Mouse (Mus musculus) forebrain, embryonic 15.5 days (tissue): ENCODE results near the gene Tcf19. TPM values are rescaled to one million over a fixed set of nuclear protein-coding genes. Genes with fewer than 3 reads are reported as not detected.
A peak's percentile ranks its signal among the peaks of the same experiment; 100 is the strongest.

Experiments
- ATAC-seq: fragments of 200-750 bp; cut with Nextera tagmentation; replicated peaks from 2 replicates; pipeline ENCODE4 v1.8.0; 2017; ENCODE audit warnings: mild to moderate bottlenecking, moderate TSS enrichment, moderate library complexity
- H3K27ac ChIP-seq: fragments of 300-500 bp; sonication (generic); replicated peaks from 2 replicates; pipeline ENCODE4 v1.5.1; 2015; ENCODE audit warnings: mild to moderate bottlenecking, inconsistent platforms
- H3K27me3 ChIP-seq: fragments of 300-500 bp; sonication (generic); 2 replicates; pipeline ENCODE4 v1.6.1; 2015; ENCODE audit warnings: inconsistent platforms
- H3K36me3 ChIP-seq: fragments of 300-500 bp; sonication (generic); 2 replicates; pipeline ENCODE4 v1.6.1; 2015; ENCODE audit warnings: mild to moderate bottlenecking, inconsistent platforms
- H3K4me1 ChIP-seq: fragments of 300-500 bp; sonication (generic); 2 replicates; pipeline ENCODE4 v1.6.1; 2015; ENCODE audit warnings: inconsistent platforms
- H3K4me2 ChIP-seq: fragments of 300-500 bp; sonication (generic); replicated peaks from 2 replicates; pipeline ENCODE4 v1.6.1; 2015; ENCODE audit warnings: mild to moderate bottlenecking, inconsistent platforms
- H3K4me3 ChIP-seq: fragments of 300-500 bp; sonication (generic); 2 replicates; pipeline ENCODE4 v1.5.1; 2015; ENCODE audit warnings: mild to moderate bottlenecking, inconsistent platforms
- H3K9ac ChIP-seq: fragments of 300-500 bp; sonication (generic); replicated peaks from 2 replicates; pipeline ENCODE4 v1.6.1; 2015; ENCODE audit warnings: mild to moderate bottlenecking, inconsistent platforms
- H3K9me3 ChIP-seq: fragments of 300-500 bp; sonication (generic); 2 replicates; pipeline ENCODE4 v1.6.1; 2016; ENCODE audit warnings: inconsistent platforms
- WGBS: fragments of 180-500 bp; shearing (Covaris S2); methylation state at CpG from one replicate; pipeline ENCODE4 v1.1.7; 2015; ENCODE audit warnings: mixed read lengths; 5-methylcytosine and 5-hydroxymethylcytosine counted together
- polyA plus RNA-seq: library from polyadenylated mRNA; unstranded; fragments of >200 nt; fragmentation: Nextera tagmentation; extraction: Ambion mirVana; gene quantifications from 2 replicates; pipeline ENCODE4 v1.2.1, GENCODE M21; 2015

The Tcf19 gene
- polyA plus RNA-seq, 1 experiment from 2014 or later, result 36.9 TPM

GRCm38 (mm10) chr17:35548636-35549035 lies 32.0 kb upstream of the Tcf19 start:
- no peak overlapping the region for H3K4me2 ChIP-seq
- H3K9me3 ChIP-seq, result no peaks in the 10 kb centered on the region
- H3K4me1 ChIP-seq, result peaks cover 8% of the 10 kb centered on the region; the same call in 1 of the 2 replicates
- H3K27ac ChIP-seq, result no peak overlapping the region
- H3K36me3 ChIP-seq, result no peaks in the 10 kb centered on the region
- H3K9ac ChIP-seq, result no peak overlapping the region
- WGBS, result 14% methylated on average over 5 of the region's 5 CpGs
- no peaks in the 10 kb centered on the region for H3K27me3 ChIP-seq
- no peak overlapping the region for H3K4me3 ChIP-seq
- no peak for ATAC-seq

GRCm38 (mm10) chr17:35547465-35547864 lies 30.8 kb upstream of the Tcf19 start:
- Histone ChIP-seq H3K9me3 (no peaks in the 10 kb centered on the region), H3K4me2 (no peak overlapping the region), H3K27me3 (no peaks in the 10 kb centered on the region), H3K36me3 (no peaks in the 10 kb centered on the region), H3K4me3 (no peak overlapping the region), H3K4me1 (peaks cover 11% of the 10 kb centered on the region; the same call in 1 of the 2 replicates), H3K9ac (no peak overlapping the region), H3K27ac (no peak overlapping the region)
- 53% methylated on average over 2 of the region's 2 CpGs for whole genome bisulfite sequencing
- ATAC-seq, result no peak

GRCm38 (mm10) chr17:35544680-35545079 lies 28.1 kb upstream of the Tcf19 start:
- Histone ChIP-seq H3K36me3 (no peaks in the 10 kb centered on the region), H3K27me3 (no peaks in the 10 kb centered on the region), H3K4me1 (peaks cover 8% of the 10 kb centered on the region; the same call in 1 of the 2 replicates), H3K9ac (no peak overlapping the region), H3K27ac (no peak overlapping the region), H3K4me2 (no peak overlapping the region), H3K9me3 (no peaks in the 10 kb centered on the region), H3K4me3 (no peak overlapping the region)
- WGBS, result 35% methylated on average over 6 of the region's 6 CpGs
- ATAC-seq, result 0 out of 2 replicates have a peak, but pooled peaks have one; percentile 42

- Histone ChIP-seq H3K4me3 (no peak overlapping the region), H3K36me3 (no peaks in the 10 kb centered on the region), H3K27ac (no peak overlapping the region), H3K4me1 (0 out of 2 replicates have a peak, but pooled peaks cover 3% of the 10 kb centered on the region), H3K4me2 (no peak overlapping the region), H3K9ac (no peak overlapping the region), H3K27me3 (no peaks in the 10 kb centered on the region), H3K9me3 (no peaks in the 10 kb centered on the region)
- no peak for ATAC-seq
- WGBS, result 88% methylated on average over 6 of the region's 6 CpGs
Measured at GRCm38 (mm10) chr17:35544001-35544400, 27.4 kb upstream of the Tcf19 start.

- 37% methylated on average over 14 of the region's 14 CpGs for WGBS
- H3K4me3 ChIP-seq, result no peak overlapping the region
- no peak overlapping the region for H3K27ac ChIP-seq
- H3K9me3 ChIP-seq, result no peaks in the 10 kb centered on the region
- no peak overlapping the region for H3K9ac ChIP-seq
- 0 out of 2 replicates have a peak, but pooled peaks cover 3% of the 10 kb centered on the region for H3K4me1 ChIP-seq
- H3K27me3 ChIP-seq, result no peaks in the 10 kb centered on the region
- no peaks in the 10 kb centered on the region for H3K36me3 ChIP-seq
- no peak overlapping the region for H3K4me2 ChIP-seq
- ATAC-seq, result no peak
Measured at GRCm38 (mm10) chr17:35543412-35543861, 26.8 kb upstream of the Tcf19 start.

- Histone ChIP-seq H3K4me3 (no peak overlapping the region), H3K4me2 (no peak overlapping the region), H3K36me3 (no peaks in the 10 kb centered on the region), H3K27me3 (no peaks in the 10 kb centered on the region), H3K9me3 (no peaks in the 10 kb centered on the region), H3K4me1 (0 out of 2 replicates have a peak, but pooled peaks cover 3% of the 10 kb centered on the region), H3K9ac (no peak overlapping the region), H3K27ac (no peak overlapping the region)
- ATAC-seq, result no peak
- 73% methylated on average over 15 of the region's 15 CpGs for WGBS
Measured at GRCm38 (mm10) chr17:35542761-35543411, 26.3 kb upstream of the Tcf19 start.

GRCm38 (mm10) chr17:35539540-35539939 lies 22.9 kb upstream of the Tcf19 start:
- H3K9me3 ChIP-seq, result no peaks in the 10 kb centered on the region

GRCm38 (mm10) chr17:35538476-35538875 lies 21.9 kb upstream of the Tcf19 start:
- Histone ChIP-seq H3K4me3 (no peak overlapping the region), H3K4me2 (no peak overlapping the region)
- WGBS, result 86% methylated on average over 1 of the region's 1 CpGs

More at GRCm38 (mm10) chr17:35539540-35539939, 22.9 kb upstream of the Tcf19 start:
- ATAC-seq, result no peak
- Histone ChIP-seq H3K27me3 (no peaks in the 10 kb centered on the region), H3K9ac (no peak overlapping the region), H3K36me3 (no peaks in the 10 kb centered on the region), H3K4me2 (no peak overlapping the region), H3K27ac (no peak overlapping the region), H3K4me1 (0 out of 2 replicates have a peak, but pooled peaks cover 3% of the 10 kb centered on the region), H3K4me3 (no peak overlapping the region)
- 60% methylated on average over 10 of the region's 10 CpGs for WGBS

GRCm38 (mm10) chr17:35537421-35537820 lies 20.8 kb upstream of the Tcf19 start:
- ATAC-seq, result no peak

More at GRCm38 (mm10) chr17:35538476-35538875, 21.9 kb upstream of the Tcf19 start:
- no peaks in the 10 kb centered on the region for H3K9me3 ChIP-seq
- no peak overlapping the region for H3K27ac ChIP-seq
- H3K4me1 ChIP-seq, result 0 out of 2 replicates have a peak, but pooled peaks cover 3% of the 10 kb centered on the region
- no peak for ATAC-seq
- H3K36me3 ChIP-seq, result no peaks in the 10 kb centered on the region
- H3K27me3 ChIP-seq, result no peaks in the 10 kb centered on the region
- H3K9ac ChIP-seq, result no peak overlapping the region

GRCm38 (mm10) chr17:35534343-35534742 lies 17.7 kb upstream of the Tcf19 start:
- Histone ChIP-seq H3K4me2 (no peak overlapping the region), H3K27me3 (no peaks in the 10 kb centered on the region), H3K9me3 (no peaks in the 10 kb centered on the region), H3K27ac (no peak overlapping the region), H3K9ac (no peak overlapping the region), H3K36me3 (no peaks in the 10 kb centered on the region), H3K4me1 (no peaks in the 10 kb centered on the region), H3K4me3 (no peak overlapping the region)
- 11% methylated on average over 6 of the region's 6 CpGs for WGBS
- peak; percentile 58; the same call in 1 of the 2 replicates for ATAC-seq

More at GRCm38 (mm10) chr17:35537421-35537820, 20.8 kb upstream of the Tcf19 start:
- H3K9me3 ChIP-seq, result no peaks in the 10 kb centered on the region
- no peak overlapping the region for H3K27ac ChIP-seq
- H3K27me3 ChIP-seq, result no peaks in the 10 kb centered on the region
- no peak overlapping the region for H3K4me3 ChIP-seq
- 91% methylated on average over 4 of the region's 4 CpGs for WGBS
- no peaks in the 10 kb centered on the region for H3K4me1 ChIP-seq
- H3K36me3 ChIP-seq, result no peaks in the 10 kb centered on the region
- no peak overlapping the region for H3K9ac ChIP-seq
- H3K4me2 ChIP-seq, result no peak overlapping the region

- 60% methylated on average over 4 of the region's 7 CpGs for WGBS
- no peak within 1 kb of the TSS for H3K4me2 ChIP-seq
- H3K27me3 ChIP-seq, result no peaks in the 10 kb centered on the region
- no peaks in the 10 kb centered on the region for H3K4me1 ChIP-seq
- H3K27ac ChIP-seq, result no peak within 1 kb of the TSS
- no peak within 1 kb of the TSS for H3K9ac ChIP-seq
- no peak for ATAC-seq
- H3K4me3 ChIP-seq, result no peak within 1 kb of the TSS
- H3K9me3 ChIP-seq, result no peaks in the 10 kb centered on the region
- no peaks in the 10 kb centered on the region for H3K36me3 ChIP-seq
Measured at GRCm38 (mm10) chr17:35532901-35533300, 16.3 kb upstream of the Tcf19 start, which contains the start of gene Psors1c2. Gene Psors1c2, plus strand, starts transcription at chr17:35533201.

- no peaks in the 10 kb centered on the region for H3K27me3 ChIP-seq
- H3K9ac ChIP-seq, result no peak overlapping the region
- no peak overlapping the region for H3K4me3 ChIP-seq
- no peak overlapping the region for H3K27ac ChIP-seq
- 25% methylated on average over 3 of the region's 3 CpGs for WGBS
- no peaks in the 10 kb centered on the region for H3K9me3 ChIP-seq
- H3K4me2 ChIP-seq, result no peak overlapping the region
- no peak for ATAC-seq
- no peaks in the 10 kb centered on the region for H3K36me3 ChIP-seq
- no peaks in the 10 kb centered on the region for H3K4me1 ChIP-seq
Measured at GRCm38 (mm10) chr17:35532360-35532759, 15.7 kb upstream of the Tcf19 start.
